Mouse (Mus musculus): ENCODE results near the gene Ampd3.

The Ampd3 gene

DNA sequence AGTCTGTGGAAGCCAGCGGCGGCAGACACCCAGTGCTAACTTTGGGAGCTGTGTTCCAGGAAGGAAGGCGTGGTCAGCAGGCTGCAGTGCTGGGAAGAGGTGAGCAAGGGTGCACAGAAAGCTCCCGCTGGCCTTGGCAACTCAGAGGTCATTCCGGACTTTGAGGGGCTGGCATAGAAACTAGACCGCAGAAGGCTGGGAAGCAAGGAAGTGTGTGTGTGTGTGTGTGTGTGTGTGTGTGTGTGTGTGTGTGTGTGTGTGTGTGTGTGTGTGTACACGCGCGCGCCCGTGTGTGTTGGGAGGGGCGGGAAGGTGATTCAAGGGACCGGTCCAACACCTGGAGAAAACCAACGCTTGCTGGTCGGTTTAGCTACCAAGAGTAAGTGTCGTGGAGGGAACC lies at the start of gene Ampd3:
TSS of gene Ampd3 (plus strand) at position 206 of the 400 bp plus-strand sequence.
- peak; percentile 47 to 57 for DNase-seq

DNA sequence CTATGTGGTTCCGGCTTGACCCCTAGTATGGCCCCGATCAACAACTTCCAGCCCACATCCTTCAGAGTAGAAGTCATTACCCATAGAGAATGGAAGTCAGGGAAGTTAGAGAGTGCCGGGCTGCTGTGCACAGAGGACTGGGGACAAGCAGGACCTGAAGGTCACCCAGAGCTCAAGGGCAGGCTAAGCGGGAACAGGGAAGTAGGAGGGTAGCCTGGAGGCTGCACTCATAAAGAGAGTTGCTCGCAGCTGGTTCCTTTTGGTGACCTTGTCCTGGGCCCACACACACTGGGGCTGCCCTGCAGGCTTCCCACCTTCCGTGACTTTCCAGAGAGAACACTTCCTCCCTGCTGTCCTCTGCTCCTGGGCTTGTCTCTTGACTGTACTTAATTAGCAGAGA lies 49.5 kb upstream of the Ampd3 start:
- DNase-seq, result no peak

DNA sequence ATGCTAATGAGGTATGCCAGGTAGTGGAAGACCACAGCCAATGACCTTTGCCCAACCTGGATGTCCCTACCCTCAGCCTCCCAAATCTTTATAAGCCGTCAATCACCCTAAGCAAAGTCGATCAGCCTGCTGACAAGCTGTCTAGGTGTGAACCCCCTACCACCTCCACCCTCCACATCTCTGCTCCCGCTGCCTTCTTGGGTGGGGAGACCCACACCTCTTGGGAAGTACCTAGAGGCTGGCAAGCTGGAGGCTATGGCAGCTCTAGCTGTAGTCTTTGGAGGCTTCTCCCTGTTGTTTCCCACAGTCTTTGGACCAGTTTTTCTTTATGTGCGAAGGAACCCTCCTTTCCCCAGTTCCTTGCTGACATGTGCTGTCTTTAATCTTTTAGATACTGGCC lies 48.1 kb upstream of the Ampd3 start:
- DNase-seq, result no peak

DNA sequence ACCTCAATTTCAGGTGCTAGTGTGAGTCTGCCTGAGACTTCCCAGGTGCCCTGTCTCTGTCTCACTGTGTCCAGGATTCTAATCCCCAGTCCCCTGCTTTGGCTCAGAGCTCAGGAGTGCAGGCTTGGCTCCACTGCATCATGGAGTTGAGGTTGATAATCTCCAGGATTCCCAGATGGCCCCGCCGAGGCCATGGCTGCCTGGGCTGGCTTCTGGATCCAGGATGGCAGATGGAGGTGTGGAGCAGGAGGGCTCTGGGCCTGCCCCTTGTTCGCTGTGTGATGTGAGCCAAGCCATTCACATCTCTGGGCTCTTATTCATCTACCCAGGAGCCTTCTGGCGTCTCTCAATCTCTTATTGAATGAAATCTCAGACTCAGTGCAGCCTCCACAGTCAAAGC lies 45.8 kb upstream of the Ampd3 start:
- DNase-seq, result peak; percentile 64 to 75

DNA sequence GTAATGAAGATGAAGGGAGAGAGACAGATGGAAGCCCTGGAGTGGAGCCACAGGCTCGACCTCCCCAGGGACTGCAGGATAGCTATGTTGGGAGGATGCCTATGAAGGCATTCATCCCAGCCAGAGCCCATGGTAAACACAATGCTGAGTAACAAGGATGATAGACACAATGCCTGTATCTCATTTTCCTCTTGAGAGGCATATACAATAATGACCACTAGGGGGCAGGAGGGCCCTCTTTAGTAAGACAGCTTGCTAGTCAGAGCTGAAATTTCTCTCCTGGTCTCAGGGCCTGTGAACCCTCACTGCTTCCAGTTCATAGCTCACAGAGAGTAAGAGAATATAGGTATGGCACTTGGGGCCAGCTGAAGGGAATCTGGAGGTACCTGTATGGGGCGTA lies 41.0 kb upstream of the Ampd3 start:
- peak; percentile 28 to 70 for DNase-seq

DNA sequence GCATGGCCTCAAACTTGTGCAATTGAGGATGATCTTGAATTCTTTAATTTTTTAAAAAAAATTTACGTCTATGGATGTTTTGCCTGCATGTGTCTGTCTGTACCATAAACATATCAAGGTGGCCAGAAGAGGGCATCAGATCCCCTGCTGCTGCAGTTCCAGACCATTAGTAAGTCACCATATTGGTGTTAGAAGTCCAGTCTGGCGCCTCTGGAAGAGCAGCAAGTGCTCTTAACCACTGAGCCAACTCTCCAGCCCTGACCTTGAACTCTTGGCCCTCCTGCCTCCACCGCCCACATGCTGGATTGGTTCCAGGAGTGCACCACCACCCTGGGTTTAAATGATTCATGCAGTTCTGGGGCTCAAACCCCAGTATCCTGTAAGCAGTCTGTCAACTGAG lies 39.1 kb upstream of the Ampd3 start:
- DNase-seq, result peak in 1 of 2 experiments; percentile 40

DNA sequence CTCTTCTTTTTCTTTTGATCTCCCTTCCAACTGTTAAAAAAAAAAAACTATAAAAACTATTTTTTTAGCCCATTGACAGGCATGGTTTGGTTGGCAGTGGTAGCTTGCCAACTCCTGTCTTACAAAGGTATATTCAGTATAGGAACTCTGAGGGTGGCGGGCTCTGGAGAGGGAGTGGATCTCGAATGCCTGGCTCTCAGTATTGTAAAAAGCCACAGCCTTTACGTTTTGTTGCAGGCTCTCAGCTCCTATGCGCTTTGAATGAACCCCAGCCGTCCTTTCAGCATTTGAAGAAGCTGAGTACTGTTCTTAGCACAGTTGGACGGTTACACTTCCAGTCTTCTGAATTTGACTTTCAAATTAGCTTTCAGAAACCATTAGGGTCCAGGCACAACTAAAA lies 38.7 kb upstream of the Ampd3 start:
- DNase-seq, result no peak

DNA sequence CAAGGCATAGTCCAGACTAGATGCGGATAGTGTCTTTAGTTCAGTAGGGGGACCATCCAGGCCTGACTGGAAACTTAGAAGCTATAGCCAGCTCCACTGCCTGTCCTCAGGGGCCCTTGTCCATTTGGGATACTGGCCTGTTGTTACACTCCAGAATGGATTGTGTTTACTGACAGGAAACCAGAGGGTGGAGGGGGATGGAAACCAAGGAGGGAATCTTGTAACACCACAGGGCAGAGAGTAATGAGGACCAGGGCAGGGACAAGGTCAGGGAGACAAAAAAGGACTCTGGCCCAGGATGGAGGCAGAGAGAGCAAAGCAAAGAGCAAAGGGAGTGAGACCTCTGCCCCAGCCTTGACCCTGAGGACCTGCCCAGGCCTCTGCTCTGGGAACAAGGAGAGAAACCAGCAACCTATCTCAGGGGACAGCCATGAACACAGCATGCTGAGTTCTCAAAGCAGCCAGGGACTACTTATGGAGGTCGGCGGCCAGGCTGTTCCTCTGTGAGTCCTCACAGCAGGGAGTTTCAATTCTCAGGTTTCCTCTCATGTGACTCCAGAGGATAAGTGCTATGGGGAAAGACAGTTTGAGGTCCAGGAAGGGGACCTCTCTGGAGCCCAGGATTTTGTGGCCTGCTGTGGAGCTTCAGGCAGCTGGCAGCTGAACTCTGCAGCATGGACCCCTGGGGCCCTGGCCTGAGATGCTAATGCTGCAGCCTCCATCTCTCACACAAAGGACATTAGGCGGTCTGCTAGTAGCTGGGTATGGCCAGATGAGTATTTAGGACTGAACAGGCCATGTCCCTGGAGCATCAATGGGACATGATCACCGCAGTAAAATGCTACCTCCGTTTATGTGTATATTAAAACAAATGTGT lies 36.7 kb upstream of the Ampd3 start:
- DNase-seq, result no peak

DNA sequence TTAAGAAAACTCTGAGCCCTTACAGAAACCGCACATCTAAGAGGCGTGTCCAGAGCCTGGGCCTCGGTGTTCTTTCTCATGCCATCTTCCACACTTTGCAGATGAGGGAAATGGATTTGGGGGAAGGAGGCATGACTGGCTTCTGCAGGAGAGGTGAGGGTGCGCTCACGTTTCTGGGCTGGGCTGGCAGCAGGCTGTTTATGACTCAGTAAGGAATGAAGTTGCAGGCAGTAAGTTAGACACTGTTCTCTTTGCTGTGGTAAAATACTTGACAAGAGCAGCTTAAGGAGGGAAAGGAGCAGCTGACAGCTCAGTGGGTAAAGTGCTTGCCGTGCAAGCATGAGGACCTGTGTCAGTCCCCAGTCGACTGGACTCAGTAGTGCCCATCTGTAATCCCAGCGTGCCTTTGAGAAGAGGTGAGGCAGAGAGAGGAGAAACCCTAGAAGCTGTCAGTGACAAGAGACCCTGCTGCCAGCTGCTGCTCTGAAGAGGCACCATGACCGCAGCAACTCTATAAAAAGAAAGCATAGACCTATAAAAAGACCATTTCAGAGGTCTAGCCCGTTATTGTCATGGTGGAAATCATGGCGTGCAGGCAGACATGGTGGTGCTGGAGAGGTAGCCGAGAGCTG lies 35.9 kb upstream of the Ampd3 start:
- DNase-seq, result no peak

DNA sequence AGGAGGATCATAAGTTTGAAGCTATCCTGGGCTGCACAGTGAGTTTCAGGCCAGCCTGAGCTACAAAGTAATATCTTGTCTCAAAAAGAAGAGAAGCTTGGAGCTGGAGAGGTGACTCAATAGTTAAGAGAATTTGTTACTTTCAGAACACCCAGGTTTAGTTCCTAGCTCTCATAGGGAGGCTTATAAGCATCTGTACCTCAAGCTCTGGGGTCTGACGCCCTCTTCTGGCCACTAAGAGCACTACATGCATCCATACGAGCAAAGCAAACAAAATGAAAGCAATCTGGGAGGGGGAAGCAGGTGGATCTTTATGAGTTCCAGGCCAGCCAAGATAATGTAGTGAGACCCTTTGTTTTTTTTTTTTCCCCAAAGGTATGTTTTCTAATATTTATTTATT lies 31.1 kb upstream of the Ampd3 start:
- DNase-seq, result no peak

DNA sequence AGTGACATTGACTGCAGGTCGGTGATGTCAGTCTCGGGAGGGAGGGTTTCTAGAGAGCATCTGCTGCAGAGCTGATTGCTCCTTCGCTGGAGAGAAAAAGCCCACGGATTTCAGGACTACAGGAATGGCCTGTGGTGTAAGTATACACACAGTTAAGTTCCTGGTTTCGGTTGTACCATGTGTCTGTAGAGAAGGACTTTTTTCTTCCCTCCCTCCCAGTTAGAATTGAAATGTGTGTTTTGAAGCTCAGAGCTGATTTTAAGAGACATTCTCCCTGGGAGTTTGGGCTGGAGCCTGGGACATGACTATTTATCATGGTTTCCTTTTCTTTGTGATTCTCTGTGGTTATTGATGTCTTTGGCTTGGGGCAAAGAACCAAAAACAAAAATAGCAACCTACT lies 28.2 kb upstream of the Ampd3 start:
- no peak for DNase-seq

DNA sequence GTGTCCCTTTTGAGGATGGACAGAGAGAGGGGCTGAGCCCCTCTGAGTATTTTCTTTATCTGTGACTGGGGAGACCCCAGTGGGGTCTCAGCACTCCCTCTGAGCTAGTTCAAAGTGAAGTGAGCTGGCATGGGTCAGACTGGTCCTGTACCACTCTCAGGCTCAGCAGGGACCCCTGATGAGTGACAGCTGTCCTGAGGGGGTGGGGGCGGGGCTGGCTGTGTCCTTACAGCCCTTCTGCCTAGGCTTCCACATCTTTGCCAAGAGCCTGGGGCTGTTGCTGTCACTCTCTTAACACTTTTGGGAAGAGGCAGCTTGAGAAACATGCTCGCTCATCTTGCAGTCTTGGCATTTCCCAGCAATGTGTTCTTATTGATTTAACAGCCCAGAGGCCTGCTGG lies 27.8 kb upstream of the Ampd3 start:
- DNase-seq, result no peak

DNA sequence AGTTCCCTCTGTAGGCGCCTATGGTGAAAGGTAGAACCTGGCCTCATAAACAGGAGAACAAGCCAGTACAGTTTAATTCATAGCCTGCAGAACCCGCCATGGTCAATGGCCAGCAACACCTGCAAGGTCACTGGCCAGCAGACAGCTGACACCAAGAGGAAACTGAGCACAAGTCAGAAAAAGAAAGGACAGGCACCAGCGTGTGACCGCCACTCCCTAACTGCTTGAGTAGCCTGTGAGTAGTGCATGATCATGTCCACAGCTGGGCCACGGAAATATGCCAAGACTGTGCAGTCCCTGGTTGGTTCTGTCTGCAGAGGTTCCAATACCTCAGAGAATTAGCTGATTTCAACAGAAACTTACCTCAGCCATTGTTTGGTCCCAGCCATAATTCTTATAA lies 26.0 kb upstream of the Ampd3 start:
- no peak for DNase-seq

DNA sequence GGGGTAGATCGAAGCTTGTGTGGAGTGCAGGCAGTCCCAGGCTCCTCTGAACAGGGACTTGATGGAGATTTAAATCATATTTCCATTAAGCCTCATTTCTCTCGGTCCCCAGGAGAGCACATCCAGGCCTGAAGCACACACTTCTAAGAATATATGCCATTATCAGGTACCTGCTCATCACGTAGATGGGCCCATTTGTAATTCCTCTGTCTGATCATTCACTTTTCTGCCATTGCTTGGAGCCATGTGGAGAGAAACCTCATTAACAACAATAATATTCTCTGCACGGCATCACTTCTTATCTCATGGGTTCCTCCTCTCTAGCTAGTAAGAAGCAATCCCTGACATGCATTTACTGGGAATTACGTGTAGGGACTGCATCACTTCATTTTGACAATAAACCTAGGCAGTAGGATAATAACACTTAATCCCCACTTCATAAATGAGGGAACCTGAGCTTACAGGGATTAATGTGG lies 21.9 kb upstream of the Ampd3 start:
- no peak for DNase-seq

DNA sequence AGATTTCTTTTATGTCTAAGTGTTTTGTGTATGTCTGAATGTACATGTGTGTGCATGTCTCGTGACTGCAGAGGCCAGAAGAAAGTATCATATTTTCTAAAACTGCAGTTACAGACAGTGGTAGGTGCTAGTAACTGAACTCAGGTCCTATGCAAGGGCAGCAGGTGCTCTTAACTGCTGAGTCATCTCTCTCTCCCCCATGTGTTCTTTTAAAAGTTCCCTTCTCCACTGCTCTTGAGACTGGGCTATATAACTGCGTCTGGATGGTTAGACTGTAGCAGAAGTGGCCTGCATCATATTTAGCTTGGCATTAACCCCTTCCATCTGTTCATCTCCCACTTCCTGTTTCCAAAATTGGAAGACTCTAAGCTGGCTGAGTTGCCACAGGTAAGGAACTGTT lies 21.2 kb upstream of the Ampd3 start:
- no peak for DNase-seq

DNA sequence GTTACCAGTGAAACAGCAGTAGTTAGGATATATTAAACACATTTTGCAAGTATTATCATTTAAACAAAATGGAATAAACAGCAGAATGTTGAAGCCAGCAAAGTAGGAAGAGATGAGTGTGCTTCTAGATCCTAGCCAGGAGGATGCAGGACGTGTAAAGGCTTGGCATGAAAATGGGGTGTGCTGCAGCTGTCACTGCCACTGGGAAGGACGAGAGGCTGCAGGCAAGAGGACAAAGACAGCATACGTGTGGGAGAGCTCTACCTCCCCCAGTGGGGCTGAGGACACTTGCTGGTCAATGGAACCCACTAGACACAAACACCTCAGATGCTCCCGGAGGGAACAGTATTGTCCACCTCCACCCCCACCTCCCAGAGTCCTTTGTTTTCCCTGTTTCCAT lies 17.2 kb upstream of the Ampd3 start:
- no peak for DNase-seq

DNA sequence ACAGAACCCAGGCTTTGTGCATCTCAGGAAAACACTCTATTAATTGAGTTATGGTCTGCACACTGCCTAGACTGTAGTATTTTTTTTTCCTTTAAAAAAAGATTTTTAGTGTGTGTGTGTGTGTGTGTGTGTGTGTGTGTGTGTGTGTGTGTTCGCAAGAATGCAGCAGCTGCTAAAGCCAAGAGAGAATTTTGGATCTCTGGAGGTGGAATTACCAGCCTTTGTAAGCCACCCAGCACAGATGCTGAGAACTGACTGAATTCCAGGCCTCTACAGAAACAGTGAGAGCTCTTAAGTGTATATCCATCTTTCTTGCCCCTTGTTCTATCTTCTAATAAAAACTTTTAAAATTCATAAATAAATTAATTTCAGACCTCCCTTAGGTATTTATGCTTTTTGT lies 16.4 kb upstream of the Ampd3 start:
- no peak for DNase-seq

DNA sequence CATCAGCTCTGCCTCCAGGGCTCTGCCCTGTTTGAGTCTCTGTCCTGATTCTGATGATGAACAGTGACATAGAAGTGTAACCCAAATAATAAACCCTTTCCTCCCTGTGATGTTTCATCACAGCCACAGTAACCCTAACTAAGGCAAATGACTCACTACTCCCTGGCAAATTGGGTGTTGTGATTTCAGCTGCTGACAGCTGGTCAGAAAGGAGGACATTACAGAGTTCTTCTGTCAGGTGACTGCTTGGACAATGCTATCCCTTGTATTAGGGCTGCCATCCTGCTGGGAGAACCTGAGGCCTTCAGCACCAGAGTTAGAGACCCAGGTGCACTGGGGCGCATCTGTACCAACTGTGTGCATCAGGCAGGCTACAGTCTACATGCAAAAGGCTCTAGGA lies 14.7 kb upstream of the Ampd3 start:
- DNase-seq, result no peak

DNA sequence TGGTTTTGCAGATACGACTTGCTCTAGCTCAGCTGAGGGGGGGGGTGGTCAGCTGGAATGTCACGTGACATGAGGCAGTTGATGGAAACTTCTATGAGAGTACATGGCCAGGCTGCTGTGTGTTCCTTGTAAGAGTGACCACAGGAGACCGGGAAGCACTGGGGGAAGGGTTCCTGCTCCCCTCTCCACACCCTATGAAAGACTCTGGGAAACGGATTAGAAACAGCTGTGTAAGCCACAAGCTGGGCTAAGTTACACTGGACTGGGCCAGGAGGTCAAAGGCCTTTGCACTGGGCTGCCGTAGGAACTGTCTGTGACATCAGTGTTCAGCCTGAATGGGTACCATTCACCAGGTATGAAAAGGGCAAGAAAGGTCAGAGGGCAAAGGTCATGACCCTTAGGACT lies 14.1 kb upstream of the Ampd3 start:
- DNase-seq, result no peak

DNA sequence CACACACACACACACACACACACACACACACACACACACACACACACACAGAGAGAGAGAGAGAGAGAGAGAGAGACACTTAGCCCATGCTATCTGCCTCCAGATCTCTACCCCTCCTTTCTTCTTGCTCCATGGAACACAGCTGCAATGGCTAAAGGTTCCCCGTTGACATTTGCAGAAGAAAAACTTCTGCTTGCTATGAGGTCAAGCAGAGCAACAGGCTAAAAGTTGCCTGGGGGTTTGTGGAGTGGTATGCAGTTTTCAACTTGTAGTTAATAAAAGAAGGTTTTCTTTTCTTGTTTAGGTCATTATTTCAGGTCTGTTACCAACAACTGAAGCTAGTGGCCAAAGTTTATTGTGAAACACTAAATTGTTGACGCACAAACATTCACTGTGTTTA lies 11.6 kb upstream of the Ampd3 start:
- DNase-seq, result no peak

DNA sequence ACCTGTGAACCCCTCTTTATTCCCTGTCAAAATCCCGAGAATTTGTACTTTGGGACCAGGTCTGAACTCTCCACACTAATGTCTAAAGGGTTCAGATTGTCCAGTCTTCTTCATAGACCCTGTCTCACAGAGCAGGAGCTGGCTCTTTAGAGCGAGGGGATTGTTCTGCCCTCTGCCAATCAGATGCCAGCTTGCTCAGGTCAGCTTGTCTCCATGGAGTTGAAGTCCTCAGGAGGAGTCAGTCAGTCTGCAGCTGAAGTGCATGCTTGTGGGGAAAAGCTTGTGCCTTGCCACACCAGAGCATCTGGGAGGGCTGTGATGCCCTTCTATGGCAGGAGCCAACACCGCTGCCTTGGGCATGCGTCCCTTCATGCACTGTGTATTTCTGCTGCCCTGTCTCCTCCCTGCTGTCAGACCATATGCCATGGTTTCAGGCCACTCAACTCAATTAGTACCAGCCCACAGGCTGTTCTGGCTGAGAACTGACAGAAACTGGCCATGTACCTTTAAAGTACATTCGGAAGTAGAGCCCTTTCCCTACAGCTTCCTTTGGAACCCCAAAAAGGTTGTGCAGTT lies 5.3 kb upstream of the Ampd3 start:
- peak; percentile 82 to 86 for DNase-seq

DNA sequence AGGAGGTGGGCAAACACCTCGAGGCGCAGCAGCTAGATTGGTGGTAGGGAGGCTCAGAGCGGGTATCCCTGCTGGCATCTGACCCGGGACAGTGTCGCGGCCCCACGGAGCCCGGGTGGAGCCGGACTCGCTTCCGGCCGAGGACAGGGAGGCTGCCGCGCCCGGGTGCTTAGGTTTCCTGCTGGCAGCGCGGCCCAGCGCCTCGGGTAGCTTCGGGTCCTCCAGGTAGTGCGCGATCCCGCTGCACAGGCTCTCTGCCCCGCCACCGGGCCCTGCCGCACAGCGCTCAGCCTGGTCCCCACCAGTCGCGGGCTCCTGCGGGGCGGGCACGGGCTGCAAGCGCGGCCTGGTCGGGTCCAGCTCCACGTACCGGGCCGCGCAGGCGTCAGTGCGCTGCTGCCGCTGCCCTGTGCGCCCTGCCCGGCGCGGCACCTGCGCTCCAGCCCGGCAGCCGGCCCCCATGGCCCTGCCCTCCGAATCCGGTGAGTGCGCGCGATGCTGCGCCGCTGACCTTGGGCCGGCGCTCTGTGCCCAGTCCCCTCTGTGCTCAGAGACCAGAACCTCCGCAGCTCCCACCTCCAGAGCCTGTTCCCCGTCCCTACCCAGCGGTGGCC lies 552 bp downstream of the Ampd3 start:
- peak; percentile 78 to 80 for DNase-seq

DNA sequence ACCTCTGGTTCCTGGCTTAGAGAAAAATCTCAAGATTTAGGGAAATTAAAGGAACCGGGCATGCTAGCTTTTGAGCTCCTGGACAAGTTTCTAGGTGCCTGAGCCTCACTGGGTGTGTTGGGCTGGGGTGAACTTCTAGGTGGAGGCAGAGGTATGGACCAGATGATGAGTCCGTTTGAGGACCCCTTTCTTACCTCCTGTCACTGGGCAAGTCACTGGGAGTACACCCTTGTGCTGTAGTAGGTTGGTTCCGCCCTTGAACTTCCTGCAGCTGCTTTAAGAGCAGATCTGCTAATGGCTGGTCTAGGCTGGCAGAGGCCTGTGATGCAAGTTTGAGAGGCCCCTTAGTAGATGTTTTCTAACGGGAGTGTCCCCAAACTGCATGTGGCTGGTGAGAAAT lies 1.1 kb downstream of the Ampd3 start:
- DNase-seq, result no peak

DNA sequence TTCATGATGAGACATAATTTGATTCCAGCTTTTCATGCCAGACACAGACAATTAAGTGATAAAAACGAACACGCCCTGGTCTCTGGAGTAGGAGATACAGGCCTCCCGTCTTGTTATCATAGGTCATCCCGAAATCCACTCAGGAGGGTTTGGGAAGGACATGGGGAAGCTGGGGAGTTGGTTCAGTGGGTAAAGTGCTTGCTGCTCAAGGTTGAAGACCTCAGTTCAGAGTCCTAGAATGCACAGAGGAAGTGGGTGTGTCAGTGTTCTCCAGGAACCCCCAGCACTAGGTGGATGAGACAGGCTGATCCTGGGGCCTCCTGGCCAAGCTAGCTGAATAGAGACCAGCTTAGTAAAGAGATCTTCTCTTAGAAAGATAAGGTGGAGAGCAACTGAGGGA lies 2.9 kb downstream of the Ampd3 start:
- DNase-seq, result no peak

Measured in cerebellum, postnatal 25 days (tissue).